Mouse (Mus musculus) neural tube, embryonic 12.5 days (tissue): ENCODE measurements around the gene Aph1a. TPM values are rescaled to one million over a fixed set of nuclear protein-coding genes. Genes with fewer than 3 reads are reported as not detected.
A peak's percentile ranks its signal among the peaks of the same experiment; 100 is the strongest.

Experiments
- ATAC-seq: fragments of 200-750 bp; cut with Nextera tagmentation; 2 replicates; pipeline ENCODE4 v1.8.0; 2017; ENCODE audit warnings: low read depth, mild to moderate bottlenecking, moderate TSS enrichment, moderate library complexity; ENCODE audit not compliant: low FRiP score
- H3K27ac ChIP-seq: fragments of 300-500 bp; sonication (generic); 2 replicates; pipeline ENCODE4 v1.5.1; 2016
- H3K27me3 ChIP-seq: fragments of 300-500 bp; sonication (generic); replicated peaks from 2 replicates; pipeline ENCODE4 v1.6.1; 2016; ENCODE audit warnings: mild to moderate bottlenecking
- H3K36me3 ChIP-seq: fragments of 300-500 bp; sonication (generic); 2 replicates; pipeline ENCODE4 v1.6.1; 2016; ENCODE audit warnings: mild to moderate bottlenecking
- H3K4me1 ChIP-seq: fragments of 300-500 bp; sonication (generic); 2 replicates; pipeline ENCODE4 v1.6.1; 2016
- H3K4me2 ChIP-seq: fragments of 300-500 bp; sonication (generic); replicated peaks from 2 replicates; pipeline ENCODE4 v1.6.1; 2016; ENCODE audit warnings: mild to moderate bottlenecking
- H3K4me3 ChIP-seq: fragments of 300-500 bp; sonication (generic); 2 replicates; pipeline ENCODE4 v1.5.1; 2016
- H3K9ac ChIP-seq: fragments of 300-500 bp; sonication (generic); 2 replicates; pipeline ENCODE4 v1.6.1; 2016; ENCODE audit warnings: mild to moderate bottlenecking
- H3K9me3 ChIP-seq: fragments of 300-500 bp; sonication (generic); 2 replicates; pipeline ENCODE4 v1.6.1; 2016; ENCODE audit warnings: mild to moderate bottlenecking
- WGBS: fragments of 180-500 bp; shearing (Covaris S2); methylation state at CpG from one replicate; pipeline ENCODE4 v1.1.7; 2016; 5-methylcytosine and 5-hydroxymethylcytosine counted together
- polyA plus RNA-seq: library from polyadenylated mRNA; unstranded; fragments of >200 nt; fragmentation: Nextera tagmentation; extraction: Ambion mirVana; gene quantifications from 2 replicates; pipeline ENCODE4 v1.2.1, GENCODE M21; 2016

The Aph1a gene
- polyA plus RNA-seq, 1 experiment from 2014 or later, result 26.9 TPM

- no peaks in the 10 kb centered on the region for H3K27me3 ChIP-seq
- peak within 1 kb of the TSS; percentile 94 for H3K9ac ChIP-seq
- peak within 1 kb of the TSS; percentile 85 for H3K4me3 ChIP-seq
- peaks cover 13% of the 10 kb centered on the region for H3K4me1 ChIP-seq
- H3K27ac ChIP-seq, result peak within 1 kb of the TSS; percentile 58
- whole genome bisulfite sequencing, result under 1% methylated on average over 49 of the region's 49 CpGs
- H3K4me2 ChIP-seq, result peak within 1 kb of the TSS; percentile 72
- ATAC-seq, result peak; percentile 99
- no peaks in the 10 kb centered on the region for H3K9me3 ChIP-seq
- peaks cover 8% of the 10 kb centered on the region for H3K36me3 ChIP-seq
These were observed 35.1 kb downstream of the Aph1a start, which contains the start of gene Anp32e for GRCm38 (mm10) chr3:95928658-95929503. Gene Anp32e (plus strand): TSS chr3:95929246.

- Histone ChIP-seq H3K36me3 (peaks cover 17% of the 10 kb centered on the region), H3K27ac (peak overlapping the region; percentile 43), H3K9me3 (no peaks in the 10 kb centered on the region), H3K9ac (peak overlapping the region; percentile 94), H3K4me2 (peak overlapping the region; percentile 72), H3K4me1 (peaks cover 13% of the 10 kb centered on the region), H3K4me3 (peak overlapping the region; percentile 85), H3K27me3 (no peaks in the 10 kb centered on the region)
- WGBS, result under 1% methylated on average over 105 of the region's 105 CpGs
- peak; percentile 63 for ATAC-seq
These were observed 36.1 kb downstream of the Aph1a start for GRCm38 (mm10) chr3:95929581-95930470.

GRCm38 (mm10) chr3:95930471-95930789 lies 36.7 kb downstream of the Aph1a start:
- H3K4me2 ChIP-seq, result peak overlapping the region; percentile 72
- WGBS, result 8% methylated on average over 5 of the region's 5 CpGs
- no peaks in the 10 kb centered on the region for H3K9me3 ChIP-seq
- H3K4me1 ChIP-seq, result peaks cover 13% of the 10 kb centered on the region
- peaks cover 23% of the 10 kb centered on the region for H3K36me3 ChIP-seq
- peak overlapping the region; percentile 85 for H3K4me3 ChIP-seq
- no peak for ATAC-seq
- 0 out of 2 replicates have a peak overlapping the region, but pooled peaks have one; percentile 43 for H3K27ac ChIP-seq
- H3K9ac ChIP-seq, result peak overlapping the region; percentile 94
- H3K27me3 ChIP-seq, result no peaks in the 10 kb centered on the region

GRCm38 (mm10) chr3:95931471-95931870 lies 37.7 kb downstream of the Aph1a start:
- H3K9me3 ChIP-seq, result no peaks in the 10 kb centered on the region
- peak overlapping the region; percentile 72; the same call in 1 of the 2 replicates for H3K4me2 ChIP-seq
- H3K27ac ChIP-seq, result no peak overlapping the region
- H3K4me1 ChIP-seq, result peaks cover 13% of the 10 kb centered on the region
- no peaks in the 10 kb centered on the region for H3K27me3 ChIP-seq
- ATAC-seq, result no peak
- H3K36me3 ChIP-seq, result peaks cover 26% of the 10 kb centered on the region
- H3K9ac ChIP-seq, result no peak overlapping the region
- H3K4me3 ChIP-seq, result no peak overlapping the region
- WGBS, result 91% methylated on average over 1 of the region's 1 CpGs

GRCm38 (mm10) chr3:95932157-95932556 lies 38.4 kb downstream of the Aph1a start:
- H3K4me1 ChIP-seq, result peaks cover 13% of the 10 kb centered on the region
- no peak overlapping the region for H3K9ac ChIP-seq
- no peaks in the 10 kb centered on the region for H3K9me3 ChIP-seq
- no peak for ATAC-seq
- no peaks in the 10 kb centered on the region for H3K27me3 ChIP-seq
- peaks cover 32% of the 10 kb centered on the region for H3K36me3 ChIP-seq
- no peak overlapping the region for H3K4me3 ChIP-seq
- no peak overlapping the region for H3K27ac ChIP-seq
- H3K4me2 ChIP-seq, result peak overlapping the region; percentile 25; the same call in 1 of the 2 replicates
- 56% methylated on average over 1 of the region's 1 CpGs for WGBS

- no peak for ATAC-seq
- Histone ChIP-seq H3K4me1 (peaks cover 13% of the 10 kb centered on the region), H3K36me3 (peaks cover 37% of the 10 kb centered on the region), H3K9ac (no peak overlapping the region), H3K9me3 (no peaks in the 10 kb centered on the region), H3K4me3 (no peak overlapping the region), H3K27ac (no peak overlapping the region), H3K27me3 (no peaks in the 10 kb centered on the region), H3K4me2 (peak overlapping the region; percentile 25; the same call in 1 of the 2 replicates)
- WGBS, result 95% methylated on average over 7 of the region's 7 CpGs
These were observed 38.8 kb downstream of the Aph1a start for GRCm38 (mm10) chr3:95932566-95932965.

GRCm38 (mm10) chr3:95933111-95933750 lies 39.5 kb downstream of the Aph1a start:
- H3K9ac ChIP-seq, result peak overlapping the region; percentile 21; the same call in 1 of the 2 replicates
- H3K27ac ChIP-seq, result no peak overlapping the region
- no peaks in the 10 kb centered on the region for H3K27me3 ChIP-seq
- no peak overlapping the region for H3K4me2 ChIP-seq
- no peak for ATAC-seq
- H3K4me1 ChIP-seq, result peaks cover 13% of the 10 kb centered on the region
- no peaks in the 10 kb centered on the region for H3K9me3 ChIP-seq
- WGBS, result 96% methylated on average over 7 of the region's 7 CpGs
- no peak overlapping the region for H3K4me3 ChIP-seq
- peaks cover 43% of the 10 kb centered on the region for H3K36me3 ChIP-seq

- H3K4me1 ChIP-seq, result peaks cover 13% of the 10 kb centered on the region
- ATAC-seq, result no peak
- WGBS, result 92% methylated on average over 1 of the region's 1 CpGs
- no peaks in the 10 kb centered on the region for H3K9me3 ChIP-seq
- H3K36me3 ChIP-seq, result peaks cover 55% of the 10 kb centered on the region
- H3K27me3 ChIP-seq, result no peaks in the 10 kb centered on the region
- no peak overlapping the region for H3K4me2 ChIP-seq
- no peak overlapping the region for H3K9ac ChIP-seq
- H3K4me3 ChIP-seq, result no peak overlapping the region
- H3K27ac ChIP-seq, result no peak overlapping the region
These were observed 40.7 kb downstream of the Aph1a start for GRCm38 (mm10) chr3:95934448-95934847.

- no peaks in the 10 kb centered on the region for H3K27me3 ChIP-seq
- ATAC-seq, result no peak
- no peak overlapping the region for H3K9ac ChIP-seq
- H3K4me3 ChIP-seq, result no peak overlapping the region
- H3K9me3 ChIP-seq, result no peaks in the 10 kb centered on the region
- H3K27ac ChIP-seq, result no peak overlapping the region
- WGBS, result 98% methylated on average over 8 of the region's 8 CpGs
- peaks cover 85% of the 10 kb centered on the region for H3K36me3 ChIP-seq
- H3K4me2 ChIP-seq, result no peak overlapping the region
- no peaks in the 10 kb centered on the region for H3K4me1 ChIP-seq
These were observed 44.4 kb downstream of the Aph1a start for GRCm38 (mm10) chr3:95938217-95938616.

GRCm38 (mm10) chr3:95938835-95939234 lies 45.1 kb downstream of the Aph1a start:
- H3K27me3 ChIP-seq, result no peaks in the 10 kb centered on the region
- peaks cover 82% of the 10 kb centered on the region for H3K36me3 ChIP-seq
- ATAC-seq, result no peak
- H3K4me2 ChIP-seq, result no peak overlapping the region
- no peak overlapping the region for H3K4me3 ChIP-seq
- no peak overlapping the region for H3K27ac ChIP-seq
- H3K9me3 ChIP-seq, result no peaks in the 10 kb centered on the region
- 96% methylated on average over 15 of the region's 15 CpGs for WGBS
- H3K4me1 ChIP-seq, result no peaks in the 10 kb centered on the region
- H3K9ac ChIP-seq, result no peak overlapping the region

- H3K36me3 ChIP-seq, result peaks cover 83% of the 10 kb centered on the region
- 85% methylated on average over 6 of the region's 6 CpGs for WGBS
- no peak overlapping the region for H3K4me2 ChIP-seq
- H3K9ac ChIP-seq, result no peak overlapping the region
- no peaks in the 10 kb centered on the region for H3K4me1 ChIP-seq
- no peak overlapping the region for H3K27ac ChIP-seq
- H3K4me3 ChIP-seq, result no peak overlapping the region
- no peaks in the 10 kb centered on the region for H3K27me3 ChIP-seq
- H3K9me3 ChIP-seq, result no peaks in the 10 kb centered on the region
- no peak for ATAC-seq
These were observed 49.0 kb downstream of the Aph1a start for GRCm38 (mm10) chr3:95942749-95943148.

- H3K36me3 ChIP-seq, result peaks cover 78% of the 10 kb centered on the region
These were observed 49.5 kb downstream of the Aph1a start for GRCm38 (mm10) chr3:95943226-95943625.

More at GRCm38 (mm10) chr3:95943226-95943625, 49.5 kb downstream of the Aph1a start:
- ATAC-seq, result no peak
- no peaks in the 10 kb centered on the region for H3K9me3 ChIP-seq
- WGBS, result 93% methylated on average over 7 of the region's 7 CpGs
- H3K4me2 ChIP-seq, result no peak overlapping the region
- no peak overlapping the region for H3K4me3 ChIP-seq
- H3K27ac ChIP-seq, result no peak overlapping the region
- H3K9ac ChIP-seq, result no peak overlapping the region
- no peaks in the 10 kb centered on the region for H3K27me3 ChIP-seq
- H3K4me1 ChIP-seq, result no peaks in the 10 kb centered on the region
